Mouse (Mus musculus) E14TG2a.4 (cell line): ENCODE measurements around the gene Cxcl17.

Experiments
- H3K27me3 ChIP-seq: 2 replicates; pipeline ENCODE4 v1.6.1; 2014; ENCODE audit warnings: low read length, control low read depth; ENCODE audit not compliant: insufficient read depth
- H3K36me3 ChIP-seq: 2 replicates; pipeline ENCODE4 v1.6.1; 2014; ENCODE audit warnings: low read length, control low read depth; ENCODE audit not compliant: insufficient read depth
- H3K4me1 ChIP-seq: replicated peaks from 2 replicates; pipeline ENCODE4 v1.6.1; 2014; ENCODE audit warnings: low read depth, low read length, control low read depth
- H3K4me3 ChIP-seq: replicated peaks from 2 replicates; pipeline ENCODE4 v1.5.1; 2014; ENCODE audit warnings: mild to moderate bottlenecking, low read length
- H3K9me3 ChIP-seq: 2 replicates; pipeline ENCODE4 v1.6.1; 2014; ENCODE audit warnings: low read length, control low read depth
- CTCF ChIP-seq: conservative IDR thresholded peaks from 2 replicates; pipeline ENCODE4 v1.5.1; 2014; ENCODE audit warnings: low read length
- NANOG ChIP-seq: IDR thresholded peaks from 2 replicates; pipeline ENCODE4 v1.6.1; 2014; ENCODE audit warnings: borderline replicate concordance, low read length, mixed read lengths
- POU5F1 ChIP-seq: IDR thresholded peaks from 2 replicates; pipeline ENCODE4 v1.6.1; 2014; ENCODE audit warnings: low read length, borderline replicate concordance

Cxcl17 gene

DNA sequence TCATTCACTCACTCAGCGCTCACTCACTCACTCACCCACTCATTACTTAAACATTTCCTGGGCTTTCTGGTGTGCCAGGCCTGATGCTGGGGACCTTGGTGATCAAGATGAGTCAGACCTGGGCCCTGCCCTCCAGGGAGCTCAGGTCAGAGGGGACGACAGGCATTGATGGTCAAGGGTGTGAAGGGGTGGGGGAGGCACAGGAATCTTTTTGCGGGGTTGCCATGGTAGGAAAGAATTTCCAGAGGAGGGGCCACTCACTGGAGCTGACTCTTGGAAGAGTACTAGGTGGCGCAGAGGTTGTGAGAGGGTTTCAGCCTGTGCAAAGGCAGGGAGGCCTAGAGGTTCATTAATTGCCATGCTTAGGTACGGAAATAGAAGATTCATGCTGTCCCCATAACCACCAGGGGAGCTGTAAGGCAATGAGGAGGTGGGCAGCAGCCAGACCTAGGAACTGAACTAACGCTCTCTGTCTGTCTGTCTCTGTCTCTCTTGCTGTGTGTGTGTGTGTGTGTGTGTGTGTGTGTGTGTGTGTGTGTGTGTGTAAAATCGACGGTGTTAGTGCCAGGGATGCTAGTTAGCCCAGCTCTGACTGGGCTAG lies 35.5 kb downstream of the Cxcl17 start:
- Histone ChIP-seq H3K36me3 (peaks cover 10% of the 10 kb centered on the region), H3K4me1 (peaks cover 67% of the 10 kb centered on the region), H3K9me3 (no peaks in the 10 kb centered on the region), H3K27me3 (peaks cover 25% of the 10 kb centered on the region), H3K4me3 (peak overlapping the region; percentile 60)
- TF ChIP-seq CTCF (0 out of 2 replicates have a peak, but pooled peaks have one; percentile 11), POU5F1 (no peak)

DNA sequence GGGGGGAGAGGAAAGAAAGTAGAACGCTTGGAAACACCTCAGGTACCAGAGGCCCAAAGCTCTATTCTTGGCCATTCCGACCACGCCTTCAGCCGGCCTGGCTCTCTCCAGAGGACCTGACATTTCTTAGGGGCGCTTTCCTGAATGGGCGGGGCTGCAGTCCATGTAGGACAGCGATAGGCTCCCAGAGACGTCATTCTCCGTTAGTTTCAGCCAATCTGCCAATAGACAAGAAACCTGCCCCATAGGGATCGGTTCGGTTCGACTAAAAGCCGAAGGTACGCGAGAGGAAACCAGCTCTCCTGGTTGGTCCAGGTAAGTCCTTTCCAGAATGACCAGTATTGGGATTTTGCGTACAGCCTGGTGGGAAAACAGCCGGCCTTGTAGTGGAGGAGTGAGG lies 36.1 kb downstream of the Cxcl17 start:
- H3K27me3 ChIP-seq, result peaks cover 26% of the 10 kb centered on the region
- peak overlapping the region; percentile 60 for H3K4me3 ChIP-seq
- TF ChIP-seq POU5F1 (no peak), NANOG (no peak), CTCF (no peak)
- H3K4me1 ChIP-seq, result peaks cover 61% of the 10 kb centered on the region
- H3K9me3 ChIP-seq, result no peaks in the 10 kb centered on the region
- H3K36me3 ChIP-seq, result peaks cover 3% of the 10 kb centered on the region

DNA sequence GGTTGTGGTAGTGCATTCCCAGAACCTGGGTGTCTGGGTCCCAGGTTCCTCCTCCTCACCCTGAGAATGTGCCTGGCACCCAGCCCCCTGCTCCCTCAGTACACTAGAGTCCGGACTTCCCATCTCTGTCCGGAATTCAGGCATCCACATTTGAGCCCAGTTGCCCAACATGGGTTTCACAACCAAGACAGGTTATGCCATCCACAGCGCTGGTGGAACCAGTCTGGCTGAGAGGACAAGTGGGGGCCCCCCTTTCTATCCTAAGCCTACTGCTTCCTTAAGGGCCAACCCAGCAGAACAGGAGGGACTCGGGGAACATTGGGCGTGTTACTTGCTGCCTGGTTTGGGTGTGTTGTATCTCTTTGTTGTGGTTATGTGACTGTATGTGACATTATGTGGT lies 40.2 kb downstream of the Cxcl17 start:
- Histone ChIP-seq H3K36me3 (no peaks in the 10 kb centered on the region), H3K4me1 (peaks cover 46% of the 10 kb centered on the region), H3K4me3 (no peak overlapping the region), H3K9me3 (no peaks in the 10 kb centered on the region), H3K27me3 (peaks cover 50% of the 10 kb centered on the region)
- TF ChIP-seq POU5F1, result no peak
- no peak for TF ChIP-seq NANOG
- no peak for TF ChIP-seq CTCF

DNA sequence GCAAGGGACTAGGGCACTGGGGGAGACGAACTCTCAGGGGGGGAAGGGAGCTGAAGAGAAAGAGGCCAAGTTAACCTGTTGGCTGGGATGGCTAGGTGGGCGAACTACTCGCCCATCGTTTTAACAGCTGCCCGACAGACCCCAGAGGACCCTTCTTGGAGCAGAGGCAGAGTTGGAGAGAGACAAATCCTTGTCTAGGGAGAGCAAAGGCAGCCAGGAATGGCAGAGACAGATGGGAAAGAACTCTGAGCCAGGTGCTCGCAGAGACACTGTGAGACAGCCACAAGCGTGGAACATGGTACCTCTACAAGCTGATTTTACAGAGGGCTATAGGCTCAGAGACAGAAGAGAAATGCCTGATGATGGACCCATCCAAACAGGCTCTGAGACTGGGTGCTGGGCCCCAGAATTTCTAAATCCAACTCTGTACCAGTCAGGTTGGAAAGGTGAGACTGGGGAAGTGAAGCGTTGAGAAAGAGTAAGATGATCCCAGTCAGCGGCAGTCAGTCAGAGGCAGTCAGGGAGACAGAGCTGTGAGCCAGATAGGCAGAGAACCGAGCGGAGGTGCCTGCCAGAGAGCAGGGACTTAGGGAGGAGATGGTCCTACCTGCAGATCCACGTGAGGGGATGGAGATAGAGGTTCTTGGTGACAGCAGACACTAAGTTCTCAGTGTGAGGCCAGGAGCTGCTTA lies 43.5 kb downstream of the Cxcl17 start, which contains the start of gene Cnfn:
TSS of gene Cnfn (minus strand) at position 667 of the 692 bp plus-strand sequence.
- H3K36me3 ChIP-seq, result peaks cover 4% of the 10 kb centered on the region
- peak within 1 kb of the TSS; percentile 82 for H3K4me3 ChIP-seq
- no peaks in the 10 kb centered on the region for H3K9me3 ChIP-seq
- no peak for TF ChIP-seq POU5F1
- TF ChIP-seq NANOG, result no peak
- no peak for TF ChIP-seq CTCF
- H3K27me3 ChIP-seq, result peaks cover 55% of the 10 kb centered on the region
- H3K4me1 ChIP-seq, result peaks cover 43% of the 10 kb centered on the region

DNA sequence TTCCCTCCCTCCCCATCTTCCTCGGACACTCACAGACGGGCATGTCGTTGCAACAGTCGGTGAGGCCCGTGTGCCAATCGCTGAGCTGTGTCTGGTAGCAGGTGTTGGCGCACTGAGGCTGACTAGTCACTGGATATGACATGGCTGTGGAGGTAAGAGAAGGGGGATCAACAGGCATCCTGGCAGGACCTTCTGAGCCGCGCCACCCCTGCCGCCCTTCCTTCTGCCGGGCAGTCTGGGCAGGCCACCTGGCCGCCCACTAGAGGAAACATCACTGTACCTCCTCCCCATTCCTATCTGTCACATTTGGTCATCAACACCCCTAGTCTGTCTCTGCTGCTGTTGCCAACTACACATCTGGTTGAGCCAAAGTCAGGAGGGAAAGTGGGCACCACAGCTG lies 44.4 kb downstream of the Cxcl17 start:
- peaks cover 55% of the 10 kb centered on the region for H3K27me3 ChIP-seq
- H3K4me3 ChIP-seq, result peak overlapping the region; percentile 82
- no peak for TF ChIP-seq POU5F1
- TF ChIP-seq NANOG, result no peak
- TF ChIP-seq CTCF, result no peak
- H3K36me3 ChIP-seq, result peaks cover 13% of the 10 kb centered on the region
- no peaks in the 10 kb centered on the region for H3K9me3 ChIP-seq
- H3K4me1 ChIP-seq, result peaks cover 50% of the 10 kb centered on the region

DNA sequence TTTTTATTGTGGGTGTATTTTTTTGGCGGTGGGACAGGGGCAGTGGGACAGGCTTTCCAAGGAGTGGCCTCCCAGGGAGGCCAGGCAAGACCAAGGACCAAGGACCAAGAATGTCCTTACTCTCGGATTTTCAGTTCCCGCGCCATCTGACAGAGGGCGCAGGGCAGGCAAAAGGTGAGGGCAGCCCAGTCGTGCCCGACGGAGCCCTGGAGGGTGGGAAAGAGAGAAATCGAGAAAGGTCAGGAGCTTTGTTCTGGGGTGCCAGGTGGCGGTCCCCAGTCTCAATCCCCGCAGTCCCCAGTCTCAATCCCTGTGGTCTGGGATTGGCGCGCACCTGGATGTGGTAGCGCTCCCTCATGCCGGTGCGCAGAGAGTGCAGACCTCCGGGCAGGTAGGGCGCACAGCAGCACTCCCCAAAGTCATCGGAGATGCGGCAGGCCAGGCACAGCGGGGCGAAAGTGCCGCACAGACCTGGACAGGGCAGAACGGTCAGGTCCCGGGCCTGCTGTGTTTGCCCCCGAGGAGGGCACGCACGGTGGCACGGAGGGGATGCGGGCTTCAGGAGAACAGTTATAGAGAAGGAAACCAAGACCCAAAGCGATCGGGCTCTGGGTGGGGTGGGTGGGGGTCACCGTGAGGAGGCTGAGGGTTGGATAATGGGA lies 44.9 kb downstream of the Cxcl17 start:
- peak; percentile 31 for TF ChIP-seq CTCF
- TF ChIP-seq NANOG, result no peak
- no peaks in the 10 kb centered on the region for H3K9me3 ChIP-seq
- H3K4me1 ChIP-seq, result peaks cover 54% of the 10 kb centered on the region
- peak overlapping the region; percentile 82 for H3K4me3 ChIP-seq
- peaks cover 55% of the 10 kb centered on the region for H3K27me3 ChIP-seq
- peaks cover 19% of the 10 kb centered on the region for H3K36me3 ChIP-seq

DNA sequence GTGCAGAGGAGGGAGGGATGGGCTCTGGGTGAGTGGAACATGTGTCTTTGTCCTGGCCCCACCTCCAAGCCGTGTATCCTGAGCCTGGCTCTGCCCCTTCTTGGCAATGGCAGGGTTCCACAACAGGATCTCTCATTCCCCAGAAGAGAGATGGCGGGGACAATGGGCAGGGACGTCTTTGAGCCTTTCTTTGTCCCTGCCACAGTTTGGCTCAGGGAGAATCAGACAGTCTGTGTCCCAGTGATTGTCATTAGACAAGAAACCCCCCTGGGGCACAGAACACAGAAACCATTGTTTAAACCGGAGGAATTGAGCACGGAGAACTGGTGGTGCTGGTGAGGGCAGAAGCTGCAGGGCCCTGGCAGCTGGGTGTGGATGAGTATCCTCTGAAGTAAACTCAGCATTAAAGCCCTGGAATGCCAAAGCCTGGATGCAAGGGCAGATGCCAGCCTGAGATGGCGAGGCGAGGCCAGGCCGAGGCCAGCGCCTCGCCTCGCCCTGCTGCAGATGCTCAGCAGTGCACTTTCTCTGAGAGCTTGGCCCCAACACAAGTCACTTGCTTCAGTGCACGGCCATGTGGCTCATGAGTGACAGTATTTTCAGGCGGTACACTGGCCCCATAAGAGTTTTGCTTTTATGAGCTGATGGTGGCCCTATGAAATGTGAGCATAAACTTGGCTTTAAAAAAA lies 46.6 kb downstream of the Cxcl17 start:
- TF ChIP-seq NANOG, result no peak
- no peak for TF ChIP-seq CTCF
- TF ChIP-seq POU5F1, result no peak
- peak overlapping the region; percentile 62 for H3K4me3 ChIP-seq
- peaks cover 54% of the 10 kb centered on the region for H3K4me1 ChIP-seq
- H3K9me3 ChIP-seq, result no peaks in the 10 kb centered on the region
- H3K27me3 ChIP-seq, result peaks cover 48% of the 10 kb centered on the region
- H3K36me3 ChIP-seq, result peaks cover 28% of the 10 kb centered on the region

DNA sequence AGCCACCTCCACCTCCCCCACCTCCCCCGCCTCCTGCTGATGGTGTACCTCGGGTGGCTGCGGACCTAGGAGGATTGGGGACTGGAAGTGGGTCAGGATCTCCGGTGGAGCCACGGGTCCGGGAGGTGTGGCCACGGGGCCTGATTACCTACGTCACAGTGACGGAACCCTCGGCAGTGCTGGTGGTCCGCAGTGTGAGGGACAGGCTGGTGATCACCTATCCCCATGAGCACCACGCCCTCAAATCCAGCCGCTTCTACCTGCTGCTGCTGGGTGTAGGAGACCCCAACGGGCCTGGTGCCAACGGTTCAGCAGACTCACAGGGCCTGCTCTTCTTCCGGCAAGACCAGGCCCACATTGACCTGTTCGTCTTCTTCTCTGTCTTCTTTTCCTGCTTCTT lies 49.1 kb downstream of the Cxcl17 start:
- Histone ChIP-seq H3K4me3 (peak overlapping the region; percentile 52), H3K27me3 (peaks cover 24% of the 10 kb centered on the region), H3K9me3 (no peaks in the 10 kb centered on the region), H3K36me3 (peaks cover 51% of the 10 kb centered on the region), H3K4me1 (peaks cover 73% of the 10 kb centered on the region)
- TF ChIP-seq POU5F1, result no peak
- TF ChIP-seq CTCF, result no peak
- no peak for TF ChIP-seq NANOG
